ENCODE assay signal across 8 mouse cellular contexts in the genomic region with DNA sequence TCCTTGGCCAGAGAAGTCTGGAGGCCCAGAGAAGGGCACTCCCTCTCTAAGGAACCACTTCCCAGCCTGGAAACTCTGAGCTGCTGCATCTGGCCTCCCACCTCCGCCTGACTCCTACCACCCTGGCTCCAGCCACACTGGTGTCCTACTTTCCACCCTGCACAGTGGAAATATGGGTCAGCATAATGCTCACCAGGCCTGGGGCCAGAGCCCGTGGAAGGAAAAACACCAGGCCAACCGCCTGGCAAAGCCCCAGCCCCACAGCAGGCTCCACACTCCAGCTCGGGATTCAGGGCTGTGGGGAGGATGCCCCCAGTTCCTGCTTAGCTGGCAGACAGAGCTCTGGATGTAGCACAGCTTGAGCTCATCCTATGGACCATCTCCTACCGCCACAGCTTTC. TPM values are rescaled to one million over a fixed set of nuclear protein-coding genes. Genes with fewer than 3 reads are reported as not detected.
DNase-seq lines count a peak whose midpoint lies in the region; ATAC-seq lines count a peak whose summit lies in the region.

No protein-coding gene starts in this region.

- H3K4me1 ChIP-seq in liver, embryonic 12.5 days: peaks cover 24% of the 10 kb centered on the region
- H3K4me1 ChIP-seq in heart, embryonic 13.5 days: peaks cover 78% of the 10 kb centered on the region
- peaks cover 38% of the 10 kb centered on the region for H3K4me1 ChIP-seq in stomach, embryonic 14.5 days (ENCODE audit: control insufficient read depth, insufficient read depth, low read length)
- H3K4me1 ChIP-seq in midbrain, embryonic 14.5 days (ENCODE audit: control insufficient read depth, insufficient read depth, low read length): no peaks in the 10 kb centered on the region

- no peak overlapping the region for H3K4me2 ChIP-seq in liver, embryonic 12.5 days
- no peak overlapping the region for H3K4me2 ChIP-seq in heart, embryonic 13.5 days
- no peak overlapping the region for H3K4me2 ChIP-seq in stomach, embryonic 14.5 days (replicated peaks; ENCODE audit: low read depth, low read length)
- H3K4me2 ChIP-seq in midbrain, embryonic 14.5 days (ENCODE audit: low read length): no peak overlapping the region

- no peak overlapping the region for H3K4me3 ChIP-seq in liver, embryonic 12.5 days
- H3K4me3 ChIP-seq in heart, embryonic 13.5 days: no peak overlapping the region
- no peak overlapping the region for H3K4me3 ChIP-seq in stomach, embryonic 14.5 days (ENCODE audit: low read depth, low read length)
- H3K4me3 ChIP-seq in midbrain, embryonic 14.5 days (replicated peaks; ENCODE audit: low read depth, low read length): no peak overlapping the region

- 54% methylated on average over 5 of the region's 5 CpGs for WGBS in liver, embryonic 12.5 days (ENCODE audit: insufficient replicate concordance)
- WGBS in heart, embryonic 13.5 days: 59% methylated on average over 5 of the region's 5 CpGs
- 40% methylated on average over 5 of the region's 5 CpGs for WGBS in stomach, embryonic 14.5 days
- WGBS in midbrain, embryonic 14.5 days: 65% methylated on average over 5 of the region's 5 CpGs

- DNase-seq in liver: no peak
- peak; percentile 68 to 77 for DNase-seq in cerebellum, postnatal 14 days
- DNase-seq in left cerebral cortex, adult 9 months (ENCODE audit: low spot score in 2 of 2): peak; percentile 22 to 59
- no peak for DNase-seq in midbrain, embryonic 14.5 days
- DNase-seq in thymus, adult 18-20 months: no peak

- H3K36me3 ChIP-seq in liver, embryonic 12.5 days: no peaks in the 10 kb centered on the region
- H3K36me3 ChIP-seq in heart, embryonic 13.5 days: no peaks in the 10 kb centered on the region
- no peaks in the 10 kb centered on the region for H3K36me3 ChIP-seq in stomach, embryonic 14.5 days (ENCODE audit: control insufficient read depth, insufficient read depth, low read length)
- no peaks in the 10 kb centered on the region for H3K36me3 ChIP-seq in midbrain, embryonic 14.5 days (ENCODE audit: control insufficient read depth, insufficient read depth, low read length)

- H3K9me3 ChIP-seq in liver, embryonic 12.5 days (replicated peaks): no peaks in the 10 kb centered on the region
- no peaks in the 10 kb centered on the region for H3K9me3 ChIP-seq in heart, embryonic 13.5 days
- no peaks in the 10 kb centered on the region for H3K9me3 ChIP-seq in stomach, embryonic 14.5 days (ENCODE audit: control insufficient read depth, low read depth, low read length)
- no peaks in the 10 kb centered on the region for H3K9me3 ChIP-seq in midbrain, embryonic 14.5 days (ENCODE audit: control insufficient read depth, low read length)

- H3K27ac ChIP-seq in liver, embryonic 12.5 days: no peak overlapping the region
- peak overlapping the region; percentile 81 for H3K27ac ChIP-seq in heart, embryonic 13.5 days (replicated peaks)
- peak overlapping the region; percentile 87 for H3K27ac ChIP-seq in stomach, embryonic 14.5 days (ENCODE audit: low read length)
- no peak overlapping the region for H3K27ac ChIP-seq in midbrain, embryonic 14.5 days (replicated peaks; ENCODE audit: low read depth, low read length)

- no peak overlapping the region for H3K9ac ChIP-seq in liver, embryonic 12.5 days
- H3K9ac ChIP-seq in heart, embryonic 13.5 days: peak overlapping the region; percentile 52; the same call in 1 of the 2 replicates
- no peak overlapping the region for H3K9ac ChIP-seq in stomach, embryonic 14.5 days (replicated peaks; ENCODE audit: low read depth, low read length)
- H3K9ac ChIP-seq in midbrain, embryonic 14.5 days (replicated peaks; ENCODE audit: low read length): no peak overlapping the region

- peaks cover 20% of the 10 kb centered on the region; the same call in 1 of the 2 replicates for H3K27me3 ChIP-seq in liver, embryonic 12.5 days (replicated peaks)
- H3K27me3 ChIP-seq in heart, embryonic 13.5 days (replicated peaks): no peaks in the 10 kb centered on the region
- H3K27me3 ChIP-seq in stomach, embryonic 14.5 days (ENCODE audit: control insufficient read depth, insufficient read depth, low read length): no peaks in the 10 kb centered on the region
- H3K27me3 ChIP-seq in midbrain, embryonic 14.5 days (ENCODE audit: control insufficient read depth, insufficient read depth, low read length): no peaks in the 10 kb centered on the region

- ATAC-seq in liver, embryonic 12.5 days: peak; percentile 15; the same call in 1 of the 2 replicates
- no peak for ATAC-seq in heart, embryonic 13.5 days (ENCODE audit: extremely low read depth, insufficient number of reproducible peaks, low FRiP score, low TSS enrichment)
- peak; percentile 42; the same call in 1 of the 2 replicates for ATAC-seq in stomach, embryonic 14.5 days (ENCODE audit: insufficient number of reproducible peaks, insufficient read depth, low FRiP score, low read depth)
- ATAC-seq in midbrain, embryonic 14.5 days (ENCODE audit: low FRiP score, low TSS enrichment): no peak

RNA-seq across cellular contexts. Expression of a gene that starts 10.2 kb away (rescaled TPM):
- polyA plus RNA-seq in liver, embryonic 12.5 days (2016; fragmentation: Nextera tagmentation; extraction: Ambion mirVana): 4.8 and 5.4 TPM in 2 replicates
- polyA plus RNA-seq in heart, embryonic 13.5 days (2015; fragmentation: Nextera tagmentation; extraction: Ambion mirVana): 89.8 and 95.2 TPM in 2 replicates
- 23.6 and 23.7 TPM in 2 replicates for polyA plus RNA-seq in stomach, embryonic 14.5 days (2014; fragmentation: Nextera tagmentation; extraction: Ambion mirVana)
- polyA plus RNA-seq in midbrain, embryonic 14.5 days (2014; fragmentation: Nextera tagmentation; extraction: Ambion mirVana): 0.50 and 1.6 TPM in 2 replicates

RNA-seq across cellular contexts. Expression of a gene that starts 46.4 kb away (rescaled TPM):
- 279 and 296 TPM in 2 replicates for polyA plus RNA-seq in liver, embryonic 12.5 days (2016; fragmentation: Nextera tagmentation; extraction: Ambion mirVana)
- polyA plus RNA-seq in heart, embryonic 13.5 days (2015; fragmentation: Nextera tagmentation; extraction: Ambion mirVana): 206 and 234 TPM in 2 replicates
- 323 and 344 TPM in 2 replicates for polyA plus RNA-seq in stomach, embryonic 14.5 days (2014; fragmentation: Nextera tagmentation; extraction: Ambion mirVana)
- 578 and 581 TPM in 2 replicates for polyA plus RNA-seq in midbrain, embryonic 14.5 days (2014; fragmentation: Nextera tagmentation; extraction: Ambion mirVana)

Comparison
In these comparisons a context has a peak if more than half of its experiments do, and no peak if none do; other contexts are left out.
1. ATAC-seq: peak in liver, embryonic 12.5 days (single experiment) and stomach, embryonic 14.5 days (single experiment); none in heart, embryonic 13.5 days (single experiment) and midbrain, embryonic 14.5 days (single experiment).
2. H3K27ac ChIP-seq: peak in heart, embryonic 13.5 days (single experiment) and stomach, embryonic 14.5 days (single experiment); none in liver, embryonic 12.5 days (single experiment) and midbrain, embryonic 14.5 days (single experiment).
3. DNase-seq: peak in cerebellum, postnatal 14 days (2 of 2) and left cerebral cortex, adult 9 months (2 of 2); none in liver (single experiment), midbrain, embryonic 14.5 days (single experiment) and thymus, adult 18-20 months (0 of 2).